ENCODE assay signal across 8 mouse cellular contexts in genomic region chr5:107724661-107725434, GRCm38 (mm10). TPM values are rescaled to one million over a fixed set of nuclear protein-coding genes. Genes with fewer than 3 reads are reported as not detected.
A peak's percentile ranks its signal among the peaks of the same experiment; 100 is the strongest.
DNase-seq lines count a peak whose midpoint lies in the region; ATAC-seq and TF ChIP-seq lines count a peak whose summit lies in the region.

No protein-coding gene starts in this region.

- H3K9me3 ChIP-seq in ES-Bruce4 (replicated peaks; ENCODE audit: control insufficient read depth, insufficient read depth, low read length, poor library complexity, severe bottlenecking) = no peaks in the 10 kb centered on the region
- no peaks in the 10 kb centered on the region for H3K9me3 ChIP-seq in forebrain, embryonic 15.5 days
- H3K9me3 ChIP-seq in limb, embryonic 10.5 days (replicated peaks) = no peaks in the 10 kb centered on the region

- no peak for TF ChIP-seq CTCF in ES-Bruce4 (IDR thresholded peaks at IDR 0.05; ENCODE audit: low read depth, low read length)

- no peaks in the 10 kb centered on the region for H3K4me1 ChIP-seq in ES-Bruce4 (ENCODE audit: control insufficient read depth, insufficient read depth, low read length)
- peaks cover 52% of the 10 kb centered on the region for H3K4me1 ChIP-seq in forebrain, embryonic 15.5 days
- peaks cover 55% of the 10 kb centered on the region for H3K4me1 ChIP-seq in limb, embryonic 10.5 days

- no peak for TF ChIP-seq POLR2A in ES-Bruce4 (IDR thresholded peaks at IDR 0.05; ENCODE audit: insufficient read depth, low read length)

- H3K9ac ChIP-seq in ES-Bruce4 (ENCODE audit: low read depth, poor library complexity, severe bottlenecking) = no peak overlapping the region
- H3K9ac ChIP-seq in forebrain, embryonic 15.5 days (replicated peaks) = no peak overlapping the region

- no peak overlapping the region for H3K27ac ChIP-seq in ES-Bruce4 (ENCODE audit: insufficient read depth, low read length)
- no peak overlapping the region for H3K27ac ChIP-seq in forebrain, embryonic 15.5 days (replicated peaks)
- H3K27ac ChIP-seq in limb, embryonic 10.5 days = no peak overlapping the region

- no peak for DNase-seq in frontal cortex, postnatal 14 days (ENCODE audit: low spot score in 2 of 2)
- DNase-seq in limb, embryonic 10.5 days (ENCODE audit: low spot score) = peak; percentile 72
- peak; percentile 53 for DNase-seq in naive thymus-derived CD4-positive, alpha-beta T cell, adult 2 months (ENCODE audit: low read depth)
- no peak for DNase-seq in right cerebral cortex, adult 2 months (ENCODE audit: low spot score in 2 of 2)
- DNase-seq in frontal cortex, postnatal 36 days (ENCODE audit: low spot score in 2 of 2) = no peak

- ATAC-seq in frontal cortex, adult (ENCODE audit: low TSS enrichment) = peak; percentile 41; the same call in 1 of the 2 replicates
- ATAC-seq in forebrain, embryonic 15.5 days (replicated peaks) = peak; percentile 6; the same call in 1 of the 2 replicates

- TF ChIP-seq EP300 in ES-Bruce4 (IDR thresholded peaks at IDR 0.05; ENCODE audit: insufficient read depth, low read depth, low read length) = no peak

- H3K36me3 ChIP-seq in ES-Bruce4 (ENCODE audit: control insufficient read depth, insufficient read depth, low read length, poor library complexity, severe bottlenecking) = no peaks in the 10 kb centered on the region
- H3K36me3 ChIP-seq in forebrain, embryonic 15.5 days = no peaks in the 10 kb centered on the region
- H3K36me3 ChIP-seq in limb, embryonic 10.5 days = no peaks in the 10 kb centered on the region

- peak overlapping the region; percentile 7; the same call in 1 of the 2 replicates for H3K4me2 ChIP-seq in forebrain, embryonic 15.5 days (replicated peaks)

- peak overlapping the region; percentile 20 for H3K4me3 ChIP-seq in ES-Bruce4 (ENCODE audit: low read depth, low read length)
- peak overlapping the region; percentile 18 for H3K4me3 ChIP-seq in forebrain, embryonic 15.5 days
- peak overlapping the region; percentile 44 for H3K4me3 ChIP-seq in limb, embryonic 10.5 days

- WGBS in forebrain, embryonic 15.5 days = under 1% methylated on average over 52 of the region's 52 CpGs
- WGBS in limb, embryonic 10.5 days = under 1% methylated on average over 52 of the region's 52 CpGs

- H3K27me3 ChIP-seq in ES-Bruce4 (ENCODE audit: control insufficient read depth, insufficient read depth, low read length, poor library complexity, severe bottlenecking) = peaks cover 23% of the 10 kb centered on the region
- peaks cover 84% of the 10 kb centered on the region for H3K27me3 ChIP-seq in forebrain, embryonic 15.5 days
- peaks cover 100% of the 10 kb centered on the region for H3K27me3 ChIP-seq in limb, embryonic 10.5 days (ENCODE audit: low read depth, poor library complexity, severe bottlenecking)

RNA-seq across cellular contexts. Expression of gene Gfi1, which starts 1.0 kb away (rescaled TPM):
- not detected in 2 replicates for polyA plus RNA-seq in ES-Bruce4 (2011; ENCODE audit: insufficient read depth, insufficient read length, low read depth, missing spikeins)
- not detected in 2 replicates for polyA plus RNA-seq in forebrain, embryonic 15.5 days (2015; fragmentation: Nextera tagmentation; extraction: Ambion mirVana)
- polyA plus RNA-seq in limb, embryonic 10.5 days (2016; fragmentation: Nextera tagmentation; extraction: Ambion mirVana) = 0.05 and 0.26 TPM in 2 replicates

Comparison
In these comparisons a context has a peak if more than half of its experiments do, and no peak if none do; other contexts are left out.
1. DNase-seq: peak in limb, embryonic 10.5 days (single experiment) and naive thymus-derived CD4-positive, alpha-beta T cell, adult 2 months (single experiment); none in frontal cortex, postnatal 14 days (0 of 2), right cerebral cortex, adult 2 months (0 of 2) and frontal cortex, postnatal 36 days (0 of 2).
2. Peak in every context shown above with its lines, with median percentiles within 50 percentile points of each other: H3K4me3 ChIP-seq.